Mouse (Mus musculus) forebrain, postnatal 0 days (tissue): ENCODE results near the gene Gm21994. TPM values are rescaled to one million over a fixed set of nuclear protein-coding genes. Genes with fewer than 3 reads are reported as not detected.
"Not testable (repeated sequence)": the region's sequence is repeated elsewhere in the genome, so short reads cannot be mapped to it uniquely, and the experiment has no call there.

Experiments used
- ATAC-seq: fragments of 200-750 bp; cut with Nextera tagmentation; 2 replicates; pipeline ENCODE4 v1.8.0; 2017; ENCODE audit warnings: mild to moderate bottlenecking, moderate library complexity
- DNase-seq: peaks from one replicate; pipeline ENCODE4 v3.0.0-alpha.2; 2015
- H3K27ac ChIP-seq: fragments of 300-500 bp; sonication (generic); 2 replicates; pipeline ENCODE4 v1.5.1; 2014; ENCODE audit warnings: low read depth, mild to moderate bottlenecking, antibody characterized with exemption, low read length, moderate library complexity, mixed read lengths
- H3K27me3 ChIP-seq: fragments of 300-500 bp; sonication (generic); 2 replicates; pipeline ENCODE4 v1.6.1; 2014; ENCODE audit warnings: mild to moderate bottlenecking, low read length, mixed read lengths; ENCODE audit not compliant: insufficient read depth
- H3K36me3 ChIP-seq: fragments of 300-500 bp; sonication (generic); 2 replicates; pipeline ENCODE4 v1.6.1; 2014; ENCODE audit warnings: mild to moderate bottlenecking, moderate library complexity; ENCODE audit not compliant: insufficient read depth
- H3K4me1 ChIP-seq: fragments of 300-500 bp; sonication (generic); 2 replicates; pipeline ENCODE4 v1.6.1; 2014; ENCODE audit warnings: antibody characterized with exemption; ENCODE audit not compliant: insufficient read depth
- H3K4me2 ChIP-seq: fragments of 300-500 bp; sonication (generic); 2 replicates; pipeline ENCODE4 v1.6.1; 2014; ENCODE audit warnings: low read depth, mild to moderate bottlenecking, moderate library complexity
- H3K4me3 ChIP-seq: fragments of 300-500 bp; sonication (generic); 2 replicates; pipeline ENCODE4 v1.5.1; 2014; ENCODE audit warnings: low read depth, low read length, mixed read lengths
- H3K9ac ChIP-seq: fragments of 300-500 bp; sonication (generic); 2 replicates; pipeline ENCODE4 v1.6.1; 2014; ENCODE audit warnings: mild to moderate bottlenecking
- H3K9me3 ChIP-seq: fragments of 300-500 bp; sonication (generic); 2 replicates; pipeline ENCODE4 v1.6.1; 2016; ENCODE audit warnings: low read length
- CTCF ChIP-seq: sonication (generic); IDR thresholded peaks from 2 replicates; pipeline ENCODE4 v1.5.1; 2016; ENCODE audit warnings: antibody characterized with exemption, control low read depth, low read depth
- WGBS: fragments of 180-500 bp; shearing (Covaris S2); extraction: QIAGEN DNeasy Blood & Tissue Kit; methylation state at CpG from one replicate; pipeline ENCODE4 v1.1.7; 2014; 5-methylcytosine and 5-hydroxymethylcytosine counted together
- polyA plus RNA-seq: library from polyadenylated mRNA; unstranded; fragments of >200 nt; fragmentation: Nextera tagmentation; extraction: Ambion mirVana; gene quantifications from 2 replicates; pipeline ENCODE4 v1.2.1, GENCODE M21; 2015
- total RNA-seq: library from RNA; depleted of rRNA; stranded (reverse); fragments of >200 nt; gene quantifications from 2 replicates; pipeline ENCODE4 v1.2.3, GENCODE M21; 2014; rRNA removed

The Gm21994 gene
- total RNA-seq (0.90 and 4.5 TPM in 2 replicates), polyA plus RNA-seq (2.0 and 2.1 TPM in 2 replicates)

GRCm38 (mm10) chr2:150255491-150255890 is at the start of gene Gm21994:
Gene Gm21994, minus strand, starts transcription at chr2:150255591.
- H3K9ac ChIP-seq, H3K27me3 ChIP-seq, ATAC-seq, H3K27ac ChIP-seq, H3K4me3 ChIP-seq, H3K4me2 ChIP-seq, H3K36me3 ChIP-seq, H3K9me3 ChIP-seq, DNase-seq, H3K4me1 ChIP-seq: not testable (repeated sequence)
- WGBS = 55% methylated on average over 2 of the region's 2 CpGs

DNA sequence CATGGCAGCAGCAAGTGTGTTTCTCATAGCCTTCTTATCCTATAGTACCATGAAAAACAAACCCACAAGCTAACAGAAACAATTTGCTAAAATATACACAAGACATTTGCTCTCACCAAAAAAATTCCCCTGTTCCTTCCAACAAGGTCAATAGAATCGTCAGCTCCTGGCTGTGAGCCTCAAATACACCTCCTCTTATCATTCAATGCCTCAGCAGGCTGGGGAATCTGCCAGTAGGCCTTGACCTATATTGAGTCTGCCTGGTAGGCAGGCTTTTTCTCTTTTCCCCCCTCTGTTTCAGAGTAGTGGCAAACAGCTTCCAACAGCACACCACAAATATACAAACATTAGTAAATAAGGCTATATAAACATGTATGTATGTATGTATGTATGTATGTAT is 43.7 kb upstream of the Gm21994 start:
- H3K9ac ChIP-seq = no peak overlapping the region
- H3K9me3 ChIP-seq = no peaks in the 10 kb centered on the region
- ATAC-seq (no peak), DNase-seq (no peak)
- 48% methylated on average over 1 of the region's 1 CpGs for WGBS
- H3K4me2 ChIP-seq = no peak overlapping the region
- H3K4me3 ChIP-seq = no peak overlapping the region
- no peaks in the 10 kb centered on the region for H3K4me1 ChIP-seq
- H3K27me3 ChIP-seq = no peaks in the 10 kb centered on the region
- no peaks in the 10 kb centered on the region for H3K36me3 ChIP-seq
- no peak for TF ChIP-seq CTCF
- H3K27ac ChIP-seq = no peak overlapping the region

- WGBS = 89% methylated on average over 6 of the region's 6 CpGs
Measured at GRCm38 (mm10) chr2:150293669-150294068, 38.3 kb upstream of the Gm21994 start.

DNA sequence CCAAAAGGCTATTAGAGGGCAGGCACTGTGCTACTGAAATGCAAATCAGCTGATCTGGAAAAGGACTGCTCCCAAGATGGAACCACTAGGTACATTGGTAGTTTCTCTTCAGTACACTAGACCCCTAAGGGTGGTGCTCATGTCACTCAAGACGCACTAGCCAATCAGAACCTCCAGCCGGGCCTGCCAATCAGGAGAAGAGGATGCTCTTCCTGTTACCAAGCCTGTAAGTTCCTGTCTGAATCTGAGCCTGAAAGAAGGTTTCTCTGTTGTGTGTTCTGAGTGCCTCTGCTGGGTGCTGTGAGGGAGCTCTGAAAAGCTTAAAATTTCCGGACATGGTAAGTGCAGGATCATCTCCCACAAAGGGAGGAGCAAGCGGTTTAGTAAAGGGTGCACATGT is 1.9 kb upstream of the Gm21994 start, which contains the start of gene Gm14124:
Gene Gm14124, plus strand, starts transcription at position 227 of the 400 bp plus-strand sequence.
- H3K4me3 ChIP-seq, H3K4me1 ChIP-seq, H3K27ac ChIP-seq, H3K9me3 ChIP-seq, H3K4me2 ChIP-seq, ATAC-seq, H3K36me3 ChIP-seq, H3K27me3 ChIP-seq, DNase-seq, H3K9ac ChIP-seq: not testable (repeated sequence)
- WGBS = 90% methylated on average over 4 of the region's 4 CpGs

More at GRCm38 (mm10) chr2:150293669-150294068, 38.3 kb upstream of the Gm21994 start:
- Histone ChIP-seq H3K27ac (no peak overlapping the region), H3K4me2 (no peak overlapping the region), H3K9me3 (no peaks in the 10 kb centered on the region), H3K4me3 (no peak overlapping the region), H3K27me3 (no peaks in the 10 kb centered on the region), H3K9ac (no peak overlapping the region), H3K36me3 (no peaks in the 10 kb centered on the region), H3K4me1 (no peaks in the 10 kb centered on the region)
- no peak for DNase-seq
- no peak for TF ChIP-seq CTCF
- no peak for ATAC-seq

- not testable (repeated sequence) for H3K9ac ChIP-seq, H3K4me3 ChIP-seq, H3K4me1 ChIP-seq, H3K9me3 ChIP-seq, H3K27ac ChIP-seq, ATAC-seq, H3K36me3 ChIP-seq, H3K27me3 ChIP-seq, H3K4me2 ChIP-seq, DNase-seq
- WGBS = 70% methylated on average over 2 of the region's 2 CpGs
Measured at GRCm38 (mm10) chr2:150256861-150257260, 1.5 kb upstream of the Gm21994 start.

DNA sequence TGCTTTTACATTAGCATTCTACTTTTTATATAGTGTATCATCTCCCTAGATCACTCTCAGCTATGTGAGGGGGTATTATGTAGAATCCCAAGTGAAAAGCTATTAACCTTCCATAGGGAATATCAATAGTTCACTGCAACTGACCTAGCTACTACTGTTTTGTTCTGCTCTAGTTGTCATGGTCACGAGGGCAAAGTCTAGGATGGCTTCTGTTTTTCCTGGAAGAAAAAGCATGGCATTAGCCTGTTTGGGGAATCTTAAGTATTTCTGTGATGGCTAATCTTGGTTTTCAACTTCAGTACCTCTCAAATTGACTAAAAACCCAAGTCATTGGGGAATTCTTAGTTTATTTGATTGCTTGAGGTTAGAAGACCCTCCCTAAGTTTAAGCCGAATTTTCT is 12.2 kb downstream of the Gm21994 start:
- Histone ChIP-seq H3K9ac (no peak overlapping the region), H3K27me3 (no peaks in the 10 kb centered on the region), H3K36me3 (peaks cover 6% of the 10 kb centered on the region), H3K4me3 (no peak overlapping the region), H3K27ac (no peak overlapping the region), H3K4me2 (no peak overlapping the region), H3K4me1 (no peaks in the 10 kb centered on the region), H3K9me3 (peaks cover 9% of the 10 kb centered on the region; the same call in 1 of the 2 replicates)
- ATAC-seq = no peak
- no peak for DNase-seq
- TF ChIP-seq CTCF = no peak
- WGBS = 88% methylated on average over 2 of the region's 2 CpGs

DNA sequence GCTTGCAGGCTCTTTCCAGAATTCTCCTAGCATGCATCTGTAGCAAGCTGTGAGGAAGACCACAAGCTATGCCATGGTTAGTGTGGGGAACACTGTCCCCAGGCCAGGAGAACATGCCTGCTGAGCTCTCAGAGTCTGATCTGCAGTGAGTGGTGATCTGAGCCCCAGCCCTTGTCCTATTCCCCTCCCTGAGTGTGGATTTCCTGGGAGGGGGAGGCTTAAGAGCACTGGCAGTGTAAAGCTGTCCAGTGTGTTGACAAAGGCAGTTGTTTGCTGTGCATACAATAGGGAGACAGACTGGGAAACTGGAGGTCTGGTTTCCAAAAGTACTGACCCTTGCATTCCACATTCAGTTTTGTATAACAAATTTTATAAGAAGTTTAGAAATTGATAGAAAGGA is 32.1 kb downstream of the Gm21994 start:
- H3K27ac ChIP-seq, H3K4me2 ChIP-seq, DNase-seq, H3K9ac ChIP-seq, ATAC-seq, H3K36me3 ChIP-seq, H3K4me1 ChIP-seq, H3K9me3 ChIP-seq, H3K27me3 ChIP-seq, H3K4me3 ChIP-seq: not testable (repeated sequence)

- WGBS = 2% methylated on average over 3 of the region's 4 CpGs
- H3K27ac ChIP-seq, H3K27me3 ChIP-seq, H3K9me3 ChIP-seq, DNase-seq, H3K4me1 ChIP-seq, ATAC-seq, H3K36me3 ChIP-seq: not testable (repeated sequence)
- H3K4me2 ChIP-seq = peak overlapping the region; percentile 51
- H3K9ac ChIP-seq = peak overlapping the region; percentile 47
- peak overlapping the region; percentile 31 for H3K4me3 ChIP-seq
Measured at GRCm38 (mm10) chr2:150218363-150218725, 37.0 kb downstream of the Gm21994 start.

DNA sequence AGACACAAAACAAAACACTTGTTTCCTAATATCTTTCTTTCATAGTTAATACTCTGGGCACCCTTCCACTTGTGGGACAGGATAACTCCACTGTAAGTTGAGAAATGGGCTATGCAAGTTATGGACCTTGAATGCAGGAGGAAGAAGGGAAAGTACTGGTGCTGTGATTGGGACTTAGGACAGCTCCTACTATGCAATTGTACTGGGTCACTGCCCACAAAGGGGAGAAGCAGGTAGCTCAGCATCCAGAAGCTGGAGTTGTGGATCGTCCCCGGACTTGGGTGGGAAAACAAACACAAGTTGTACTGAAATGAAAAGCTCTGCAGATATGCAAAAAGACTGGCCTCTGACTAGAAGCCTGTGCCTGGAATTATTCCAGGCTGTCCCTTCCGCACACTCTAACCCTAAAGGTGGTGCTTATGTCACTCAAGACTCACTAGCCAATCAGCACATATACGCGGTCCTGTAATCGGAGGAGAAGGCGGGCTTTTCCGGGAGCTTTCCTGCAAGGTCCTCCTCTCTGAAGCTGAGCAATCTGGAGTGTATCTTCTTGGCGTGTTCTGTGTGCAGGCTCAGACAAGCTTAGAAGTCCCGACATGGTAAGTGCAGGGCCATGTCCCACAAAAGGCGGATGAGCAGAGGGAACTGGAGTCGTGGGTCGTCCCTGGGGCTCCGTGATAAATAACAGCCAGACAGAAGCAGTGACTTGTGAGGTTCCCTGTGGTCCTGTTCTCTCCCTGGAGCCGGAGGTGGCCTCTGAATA is 37.6 kb downstream of the Gm21994 start, which contains the start of gene Zfp937:
Gene Zfp937, plus strand, starts transcription at position 474 of the 763 bp plus-strand sequence.
- H3K4me2 ChIP-seq = peak within 1 kb of the TSS; percentile 51
- H3K27ac ChIP-seq, H3K36me3 ChIP-seq, H3K4me1 ChIP-seq, H3K27me3 ChIP-seq, H3K9me3 ChIP-seq: not testable (repeated sequence)
- ATAC-seq (peak; percentile 100), DNase-seq (peak; percentile 44)
- peak within 1 kb of the TSS; percentile 47 for H3K9ac ChIP-seq
- WGBS = 3% methylated on average over 15 of the region's 15 CpGs
- H3K4me3 ChIP-seq = peak within 1 kb of the TSS; percentile 31
